Mouse (Mus musculus) embryonic fibroblast, embryonic 13.5 days (primary cell): Measurements from ENCODE around the gene Tmcc1.

ENCODE experiments used
- CTCF ChIP-seq: IDR thresholded peaks from 2 replicates; pipeline ENCODE4 v1.5.1; 2011; ENCODE audit warnings: mild to moderate bottlenecking, control low read depth, low read length, moderate library complexity, borderline replicate concordance; ENCODE audit not compliant: insufficient read depth
- POLR2A ChIP-seq: IDR thresholded peaks from 2 replicates; pipeline ENCODE4 v1.6.1; 2011; ENCODE audit warnings: low read depth, mild to moderate bottlenecking, control low read depth, low read length, moderate library complexity

DNA sequence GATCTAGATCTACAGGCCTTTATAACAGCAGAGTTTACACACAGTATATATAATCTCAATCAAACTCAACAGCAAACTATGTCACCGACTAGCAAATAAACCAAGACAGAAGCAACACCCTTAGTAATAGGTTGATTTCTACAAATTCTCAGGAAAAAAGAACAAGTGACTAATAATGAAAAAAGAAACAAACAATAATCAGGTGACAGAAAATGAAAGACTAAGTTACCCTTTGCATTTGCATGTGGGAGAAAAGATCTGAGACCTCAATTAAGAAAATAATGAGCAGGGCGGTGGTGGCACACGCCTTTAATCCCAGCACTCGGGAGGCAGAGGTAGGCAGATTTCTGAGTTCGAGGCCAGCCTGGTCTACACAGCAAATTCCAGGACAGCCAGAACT is 9.8 kb downstream of the Tmcc1 start:
- TF ChIP-seq CTCF (no peak), POLR2A (no peak)
